Mouse (Mus musculus): ENCODE data around the gene 1700014D04Rik. TPM values are rescaled to one million over a fixed set of nuclear protein-coding genes. Genes with fewer than 3 reads are reported as not detected.
A peak's percentile ranks its signal among the peaks of the same experiment; 100 is the strongest.

1700014D04Rik gene
- polyA plus RNA-seq, 1 experiment, result not detected

- H3K4me3 ChIP-seq, result no peak overlapping the region
- peaks cover 60% of the 10 kb centered on the region for H3K36me3 ChIP-seq (ENCODE audit: control insufficient read depth, insufficient read depth)
- H3K79me2 ChIP-seq (ENCODE audit: control insufficient read depth, insufficient read depth), result no peaks in the 10 kb centered on the region
- no peak overlapping the region for H3ac ChIP-seq (ENCODE audit: control insufficient read depth, insufficient read length)
- no peaks in the 10 kb centered on the region for H3K27me3 ChIP-seq (ENCODE audit: control insufficient read depth, insufficient read depth, insufficient read length)
- no peak overlapping the region for H3K4me2 ChIP-seq (ENCODE audit: low read depth)
- TF ChIP-seq MYOG (IDR thresholded peaks at IDR 0.05; ENCODE audit: control insufficient read depth in 1 of 3, insufficient read depth in 1 of 3, insufficient read length in 2 of 3, low read depth in 2 of 3), result no peak
- no peak for TF ChIP-seq E2F4 (IDR thresholded peaks at IDR 0.05; ENCODE audit: insufficient read depth)
- no peak for TF ChIP-seq TCF12 (IDR thresholded peaks at IDR 0.05; ENCODE audit: insufficient read depth, poor library complexity, severe bottlenecking)
- no peak for TF ChIP-seq REST (IDR thresholded peaks at IDR 0.05; ENCODE audit: insufficient read depth, insufficient read length)
- TF ChIP-seq POLR2AphosphoS2 (IDR thresholded peaks at IDR 0.05; ENCODE audit: insufficient read length, low read depth), result no peak
- no peak for TF ChIP-seq POLR2A (IDR thresholded peaks at IDR 0.05; ENCODE audit: insufficient read length, low read depth)
- TF ChIP-seq USF1 (IDR thresholded peaks at IDR 0.05; ENCODE audit: low read depth), result no peak
- TF ChIP-seq MAX (IDR thresholded peaks at IDR 0.05; ENCODE audit: low read depth), result no peak
- no peak for TF ChIP-seq TCF3 (IDR thresholded peaks at IDR 0.05; ENCODE audit: insufficient read length, low read depth)
- TF ChIP-seq MYOD1 (IDR thresholded peaks at IDR 0.05; ENCODE audit: control insufficient read depth in 1 of 3, insufficient read length in 2 of 3, low read depth in 2 of 3), result no peak
- no peak for TF ChIP-seq CEBPB (IDR thresholded peaks at IDR 0.05; ENCODE audit: insufficient read depth, poor library complexity, severe bottlenecking)
- TF ChIP-seq SRF (IDR thresholded peaks at IDR 0.05; ENCODE audit: control insufficient read depth, insufficient read length, low read depth), result no peak
These were observed 32.7 kb upstream of the 1700014D04Rik start for GRCm38 (mm10) chr13:59779213-59779612.

- Histone ChIP-seq H3ac (ENCODE audit: control insufficient read depth, insufficient read length) (no peak overlapping the region), H3K79me2 (ENCODE audit: control insufficient read depth, insufficient read depth) (no peaks in the 10 kb centered on the region), H3K36me3 (ENCODE audit: control insufficient read depth, insufficient read depth) (peaks cover 42% of the 10 kb centered on the region), H3K4me3 (no peak overlapping the region), H3K4me2 (ENCODE audit: low read depth) (no peak overlapping the region), H3K27me3 (ENCODE audit: control insufficient read depth, insufficient read depth, insufficient read length) (no peaks in the 10 kb centered on the region)
- TF ChIP-seq REST (IDR thresholded peaks at IDR 0.05; ENCODE audit: insufficient read depth, insufficient read length) (no peak), E2F4 (IDR thresholded peaks at IDR 0.05; ENCODE audit: insufficient read depth) (no peak), POLR2AphosphoS2 (IDR thresholded peaks at IDR 0.05; ENCODE audit: insufficient read length, low read depth) (no peak), SRF (IDR thresholded peaks at IDR 0.05; ENCODE audit: control insufficient read depth, insufficient read length, low read depth) (no peak), TCF3 (IDR thresholded peaks at IDR 0.05; ENCODE audit: insufficient read length, low read depth) (no peak), TCF12 (IDR thresholded peaks at IDR 0.05; ENCODE audit: insufficient read depth, poor library complexity, severe bottlenecking) (no peak), MYOD1 (IDR thresholded peaks at IDR 0.05; ENCODE audit: control insufficient read depth in 1 of 3, insufficient read length in 2 of 3, low read depth in 2 of 3) (no peak), MYOG (IDR thresholded peaks at IDR 0.05; ENCODE audit: control insufficient read depth in 1 of 3, insufficient read depth in 1 of 3, insufficient read length in 2 of 3, low read depth in 2 of 3) (no peak)
These were observed 28.6 kb upstream of the 1700014D04Rik start for GRCm38 (mm10) chr13:59775168-59775567.

DNA sequence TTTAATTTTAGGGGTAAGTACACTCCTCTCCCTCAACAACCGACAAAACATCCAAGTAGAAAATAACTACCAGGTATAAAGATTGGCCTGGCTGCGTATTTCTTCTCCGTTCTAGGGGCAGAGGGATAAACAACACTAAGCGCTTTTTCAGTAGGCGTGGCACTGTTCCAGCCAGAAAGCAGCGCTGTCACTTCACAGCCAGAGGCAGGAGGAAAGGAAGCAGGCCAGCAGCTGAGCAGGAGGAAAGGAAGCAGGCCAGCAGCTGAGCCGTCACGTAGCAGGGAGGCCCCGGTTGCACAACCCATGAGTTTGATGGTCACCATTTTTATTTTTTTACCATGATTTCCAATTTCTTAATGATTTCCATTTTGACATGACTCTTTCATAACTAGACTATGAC lies 24.7 kb upstream of the 1700014D04Rik start:
- peaks cover 30% of the 10 kb centered on the region for H3K79me2 ChIP-seq (ENCODE audit: control insufficient read depth, insufficient read depth)
- no peak for TF ChIP-seq MAX (IDR thresholded peaks at IDR 0.05; ENCODE audit: low read depth)
- peak in 2 of 3 experiments; percentile 29 to 66 for TF ChIP-seq MYOD1 (IDR thresholded peaks at IDR 0.05; ENCODE audit: control insufficient read depth in 1 of 3, insufficient read length in 2 of 3, low read depth in 2 of 3)
- TF ChIP-seq REST (IDR thresholded peaks at IDR 0.05; ENCODE audit: insufficient read depth, insufficient read length), result no peak
- TF ChIP-seq SRF (IDR thresholded peaks at IDR 0.05; ENCODE audit: control insufficient read depth, insufficient read length, low read depth), result no peak
- no peak for TF ChIP-seq POLR2A (IDR thresholded peaks at IDR 0.05; ENCODE audit: insufficient read length, low read depth)
- no peak for TF ChIP-seq E2F4 (IDR thresholded peaks at IDR 0.05; ENCODE audit: insufficient read depth)
- no peak for TF ChIP-seq TCF3 (IDR thresholded peaks at IDR 0.05; ENCODE audit: insufficient read length, low read depth)
- TF ChIP-seq POLR2AphosphoS2 (IDR thresholded peaks at IDR 0.05; ENCODE audit: insufficient read length, low read depth), result peak; percentile 51
- no peak for TF ChIP-seq TCF12 (IDR thresholded peaks at IDR 0.05; ENCODE audit: insufficient read depth, poor library complexity, severe bottlenecking)
- peak in 2 of 3 experiments; percentile 33 to 57 for TF ChIP-seq MYOG (IDR thresholded peaks at IDR 0.05; ENCODE audit: control insufficient read depth in 1 of 3, insufficient read depth in 1 of 3, insufficient read length in 2 of 3, low read depth in 2 of 3)
- TF ChIP-seq CEBPB (IDR thresholded peaks at IDR 0.05; ENCODE audit: insufficient read depth, poor library complexity, severe bottlenecking), result 0 out of 2 replicates have a peak, but pooled peaks have one; percentile 18
- no peak for TF ChIP-seq USF1 (IDR thresholded peaks at IDR 0.05; ENCODE audit: low read depth)
- peaks cover 31% of the 10 kb centered on the region for H3K36me3 ChIP-seq (ENCODE audit: control insufficient read depth, insufficient read depth)
- H3K27me3 ChIP-seq (ENCODE audit: control insufficient read depth, insufficient read depth, insufficient read length), result no peaks in the 10 kb centered on the region
- peak overlapping the region; percentile 66 for H3K4me2 ChIP-seq (ENCODE audit: low read depth)
- no peak overlapping the region for H3ac ChIP-seq (ENCODE audit: control insufficient read depth, insufficient read length)
- peak overlapping the region; percentile 95 for H3K4me3 ChIP-seq

DNA sequence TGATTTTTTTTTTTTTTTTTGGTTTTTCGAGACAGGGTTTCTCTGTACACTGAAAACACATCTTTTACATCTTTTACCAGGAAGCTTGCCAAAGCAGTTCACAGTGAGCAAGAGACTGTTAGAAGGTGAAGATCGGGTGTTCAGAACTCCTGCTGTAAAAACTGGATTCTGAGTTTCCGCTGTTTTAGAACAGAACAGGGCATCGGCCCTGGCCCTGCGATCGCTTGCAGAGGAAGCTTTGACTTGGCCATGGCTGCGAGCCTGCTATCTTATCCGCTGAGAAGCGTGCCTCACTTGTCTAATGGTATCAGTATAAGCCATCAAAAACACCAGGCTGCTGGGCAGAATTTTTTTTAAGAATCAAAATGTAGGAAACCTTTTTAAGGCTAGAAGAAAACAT lies 24.3 kb upstream of the 1700014D04Rik start:
- Histone ChIP-seq H3ac (ENCODE audit: control insufficient read depth, insufficient read length) (no peak overlapping the region), H3K4me3 (peak overlapping the region; percentile 95), H3K79me2 (ENCODE audit: control insufficient read depth, insufficient read depth) (peaks cover 34% of the 10 kb centered on the region), H3K36me3 (ENCODE audit: control insufficient read depth, insufficient read depth) (peaks cover 27% of the 10 kb centered on the region), H3K4me2 (ENCODE audit: low read depth) (peak overlapping the region; percentile 66), H3K27me3 (ENCODE audit: control insufficient read depth, insufficient read depth, insufficient read length) (no peaks in the 10 kb centered on the region)
- no peak for TF ChIP-seq TCF12 (IDR thresholded peaks at IDR 0.05; ENCODE audit: insufficient read depth, poor library complexity, severe bottlenecking)
- no peak for TF ChIP-seq MYOD1 (IDR thresholded peaks at IDR 0.05; ENCODE audit: control insufficient read depth in 1 of 3, insufficient read length in 2 of 3, low read depth in 2 of 3)

GRCm38 (mm10) chr13:59770164-59770562 lies 23.6 kb upstream of the 1700014D04Rik start:
- Histone ChIP-seq H3K79me2 (ENCODE audit: control insufficient read depth, insufficient read depth) (peaks cover 39% of the 10 kb centered on the region), H3ac (ENCODE audit: control insufficient read depth, insufficient read length) (peak overlapping the region; percentile 73), H3K4me3 (peak overlapping the region; percentile 95), H3K4me2 (ENCODE audit: low read depth) (peak overlapping the region; percentile 66), H3K36me3 (ENCODE audit: control insufficient read depth, insufficient read depth) (peaks cover 20% of the 10 kb centered on the region), H3K27me3 (ENCODE audit: control insufficient read depth, insufficient read depth, insufficient read length) (no peaks in the 10 kb centered on the region)
- TF ChIP-seq SRF (IDR thresholded peaks at IDR 0.05; ENCODE audit: control insufficient read depth, insufficient read length, low read depth) (no peak), E2F4 (IDR thresholded peaks at IDR 0.05; ENCODE audit: insufficient read depth) (no peak), CEBPB (IDR thresholded peaks at IDR 0.05; ENCODE audit: insufficient read depth, poor library complexity, severe bottlenecking) (0 out of 2 replicates have a peak, but pooled peaks have one; percentile 39), POLR2AphosphoS2 (IDR thresholded peaks at IDR 0.05; ENCODE audit: insufficient read length, low read depth) (peak; percentile 62), POLR2A (IDR thresholded peaks at IDR 0.05; ENCODE audit: insufficient read length, low read depth) (no peak), TCF3 (IDR thresholded peaks at IDR 0.05; ENCODE audit: insufficient read length, low read depth) (no peak), MYOG (IDR thresholded peaks at IDR 0.05; ENCODE audit: control insufficient read depth in 1 of 3, insufficient read depth in 1 of 3, insufficient read length in 2 of 3, low read depth in 2 of 3) (peak in 1 of 3 experiments; percentile 86), MAX (IDR thresholded peaks at IDR 0.05; ENCODE audit: low read depth) (no peak), TCF12 (IDR thresholded peaks at IDR 0.05; ENCODE audit: insufficient read depth, poor library complexity, severe bottlenecking) (no peak), REST (IDR thresholded peaks at IDR 0.05; ENCODE audit: insufficient read depth, insufficient read length) (no peak), USF1 (IDR thresholded peaks at IDR 0.05; ENCODE audit: low read depth) (no peak), MYOD1 (IDR thresholded peaks at IDR 0.05; ENCODE audit: control insufficient read depth in 1 of 3, insufficient read length in 2 of 3, low read depth in 2 of 3) (peak in 2 of 3 experiments; percentile 49 to 75)
